Mouse (Mus musculus) neural tube, embryonic 12.5 days (tissue): ENCODE measurements around the gene Zfp708. TPM values are rescaled to one million over a fixed set of nuclear protein-coding genes. Genes with fewer than 3 reads are reported as not detected.

Experiments
- ATAC-seq: fragments of 200-750 bp; cut with Nextera tagmentation; 2 replicates; pipeline ENCODE4 v1.8.0; 2017; ENCODE audit warnings: low read depth, mild to moderate bottlenecking, moderate TSS enrichment, moderate library complexity; ENCODE audit not compliant: low FRiP score
- H3K27ac ChIP-seq: fragments of 300-500 bp; sonication (generic); 2 replicates; pipeline ENCODE4 v1.5.1; 2016
- H3K27me3 ChIP-seq: fragments of 300-500 bp; sonication (generic); replicated peaks from 2 replicates; pipeline ENCODE4 v1.6.1; 2016; ENCODE audit warnings: mild to moderate bottlenecking
- H3K36me3 ChIP-seq: fragments of 300-500 bp; sonication (generic); 2 replicates; pipeline ENCODE4 v1.6.1; 2016; ENCODE audit warnings: mild to moderate bottlenecking
- H3K4me1 ChIP-seq: fragments of 300-500 bp; sonication (generic); 2 replicates; pipeline ENCODE4 v1.6.1; 2016
- H3K4me2 ChIP-seq: fragments of 300-500 bp; sonication (generic); replicated peaks from 2 replicates; pipeline ENCODE4 v1.6.1; 2016; ENCODE audit warnings: mild to moderate bottlenecking
- H3K4me3 ChIP-seq: fragments of 300-500 bp; sonication (generic); 2 replicates; pipeline ENCODE4 v1.5.1; 2016
- H3K9ac ChIP-seq: fragments of 300-500 bp; sonication (generic); 2 replicates; pipeline ENCODE4 v1.6.1; 2016; ENCODE audit warnings: mild to moderate bottlenecking
- H3K9me3 ChIP-seq: fragments of 300-500 bp; sonication (generic); 2 replicates; pipeline ENCODE4 v1.6.1; 2016; ENCODE audit warnings: mild to moderate bottlenecking
- WGBS: fragments of 180-500 bp; shearing (Covaris S2); methylation state at CpG from one replicate; pipeline ENCODE4 v1.1.7; 2016; 5-methylcytosine and 5-hydroxymethylcytosine counted together
- polyA plus RNA-seq: library from polyadenylated mRNA; unstranded; fragments of >200 nt; fragmentation: Nextera tagmentation; extraction: Ambion mirVana; gene quantifications from 2 replicates; pipeline ENCODE4 v1.2.1, GENCODE M21; 2016

Zfp708 gene
- polyA plus RNA-seq, 1 experiment from 2014 or later = 7.3 TPM

GRCm38 (mm10) chr13:67081946-67082345 is 15.8 kb downstream of the Zfp708 start:
- Histone ChIP-seq H3K4me3 (no peak overlapping the region), H3K4me2 (peak overlapping the region; percentile 77), H3K27ac (no peak overlapping the region), H3K9me3 (no peaks in the 10 kb centered on the region; the same call in 1 of the 2 replicates), H3K9ac (no peak overlapping the region), H3K36me3 (peaks cover 11% of the 10 kb centered on the region; the same call in 1 of the 2 replicates), H3K4me1 (peaks cover 3% of the 10 kb centered on the region; the same call in 1 of the 2 replicates), H3K27me3 (no peaks in the 10 kb centered on the region)
- no peak for ATAC-seq
- WGBS = 77% methylated on average over 1 of the region's 1 CpGs

GRCm38 (mm10) chr13:67081142-67081713 is 16.5 kb downstream of the Zfp708 start:
- H3K27ac ChIP-seq = peak overlapping the region; percentile 32; the same call in 1 of the 2 replicates
- H3K9me3 ChIP-seq = peaks cover 2% of the 10 kb centered on the region; the same call in 1 of the 2 replicates
- under 1% methylated on average over 24 of the region's 24 CpGs for WGBS
- H3K4me2 ChIP-seq = peak overlapping the region; percentile 77
- H3K9ac ChIP-seq = peak overlapping the region; percentile 64
- H3K4me1 ChIP-seq = peaks cover 3% of the 10 kb centered on the region; the same call in 1 of the 2 replicates
- peak; percentile 98 for ATAC-seq
- H3K4me3 ChIP-seq = peak overlapping the region; percentile 68
- no peaks in the 10 kb centered on the region for H3K27me3 ChIP-seq
- peaks cover 12% of the 10 kb centered on the region; the same call in 1 of the 2 replicates for H3K36me3 ChIP-seq

DNA sequence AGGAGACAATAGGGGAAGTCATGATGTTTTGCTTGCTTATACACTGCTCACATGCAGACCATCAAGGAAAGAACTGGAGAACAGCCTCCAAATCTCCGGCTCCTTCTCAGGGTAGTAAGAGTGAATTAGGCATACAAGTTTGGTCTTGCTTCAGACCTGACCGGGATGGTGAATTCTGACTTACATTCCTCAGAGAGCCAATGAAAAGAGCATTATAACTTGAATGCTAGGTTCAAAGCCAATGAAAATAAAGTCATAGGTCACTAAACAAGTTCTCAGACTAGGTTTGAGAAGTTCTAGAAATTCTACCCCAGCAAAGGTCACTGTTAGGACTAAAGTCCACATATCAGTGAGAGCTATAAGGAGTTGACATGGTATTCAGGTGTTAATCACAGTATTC is 20.5 kb downstream of the Zfp708 start:
- no peaks in the 10 kb centered on the region for H3K27me3 ChIP-seq
- no peak overlapping the region for H3K9ac ChIP-seq
- peaks cover 3% of the 10 kb centered on the region; the same call in 1 of the 2 replicates for H3K4me1 ChIP-seq
- H3K9me3 ChIP-seq = peaks cover 23% of the 10 kb centered on the region
- no peak overlapping the region for H3K4me3 ChIP-seq
- H3K4me2 ChIP-seq = no peak overlapping the region
- 97% methylated on average over 2 of the region's 2 CpGs for WGBS
- H3K36me3 ChIP-seq = peaks cover 35% of the 10 kb centered on the region
- H3K27ac ChIP-seq = no peak overlapping the region
- ATAC-seq = no peak

DNA sequence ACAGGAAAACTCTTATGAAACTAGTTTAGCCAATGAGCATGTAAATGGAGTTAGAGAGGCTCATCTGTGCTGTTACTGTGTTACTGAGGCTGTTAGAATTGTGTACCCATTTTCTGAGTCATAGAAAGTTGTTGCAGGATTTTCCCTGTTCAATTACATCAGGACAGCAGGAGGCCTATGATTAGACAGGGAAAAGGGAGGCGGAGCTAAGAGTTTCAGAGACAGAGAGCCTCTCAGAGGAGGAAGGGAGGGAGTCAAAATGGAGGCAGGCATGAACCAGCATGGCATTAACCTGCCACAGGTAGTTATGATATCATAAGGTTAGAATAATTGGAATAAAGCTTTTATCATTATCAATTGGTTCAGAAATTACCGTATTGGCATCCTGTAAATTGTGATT is 25.0 kb downstream of the Zfp708 start:
- H3K27ac ChIP-seq = no peak overlapping the region
- ATAC-seq = no peak
- WGBS = 93% methylated on average over 2 of the region's 2 CpGs
- H3K9me3 ChIP-seq = peaks cover 47% of the 10 kb centered on the region
- no peaks in the 10 kb centered on the region for H3K4me1 ChIP-seq
- no peaks in the 10 kb centered on the region for H3K27me3 ChIP-seq
- H3K36me3 ChIP-seq = peaks cover 51% of the 10 kb centered on the region
- no peak overlapping the region for H3K4me3 ChIP-seq
- H3K4me2 ChIP-seq = no peak overlapping the region
- H3K9ac ChIP-seq = no peak overlapping the region

GRCm38 (mm10) chr13:67065386-67065785 is 32.4 kb downstream of the Zfp708 start:
- no peaks in the 10 kb centered on the region for H3K27me3 ChIP-seq
- no peak overlapping the region for H3K4me2 ChIP-seq
- ATAC-seq = no peak
- H3K9ac ChIP-seq = no peak overlapping the region
- no peak overlapping the region for H3K27ac ChIP-seq
- H3K36me3 ChIP-seq = peaks cover 19% of the 10 kb centered on the region
- WGBS = 88% methylated on average over 8 of the region's 8 CpGs
- H3K9me3 ChIP-seq = peaks cover 17% of the 10 kb centered on the region
- H3K4me3 ChIP-seq = no peak overlapping the region
- H3K4me1 ChIP-seq = peaks cover under 1% of the 10 kb centered on the region; the same call in 1 of the 2 replicates

DNA sequence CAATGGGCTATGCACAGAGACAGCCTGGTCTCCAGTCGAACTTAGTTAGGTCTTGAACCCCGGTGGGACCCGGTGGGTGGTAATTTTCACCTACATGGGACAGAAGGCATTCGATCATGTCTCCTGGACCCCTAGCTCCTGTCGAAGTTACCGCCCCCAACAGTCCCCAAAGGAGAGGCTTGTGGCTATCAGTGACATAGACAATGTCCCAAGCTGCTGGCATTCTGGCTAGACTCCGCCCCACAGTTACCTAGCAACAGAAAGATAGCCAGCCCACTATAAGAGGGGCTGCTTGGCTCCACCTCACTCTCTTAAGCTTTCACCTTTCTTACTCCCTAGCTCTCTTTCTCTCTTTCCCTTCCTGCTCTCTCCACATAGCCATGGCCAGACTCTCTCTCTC is 35.3 kb downstream of the Zfp708 start:
- no peaks in the 10 kb centered on the region for H3K27me3 ChIP-seq
- no peak overlapping the region for H3K4me2 ChIP-seq
- H3K4me1 ChIP-seq = peaks cover 6% of the 10 kb centered on the region
- H3K9me3 ChIP-seq = peaks cover 3% of the 10 kb centered on the region; the same call in 1 of the 2 replicates
- H3K36me3 ChIP-seq = peaks cover 2% of the 10 kb centered on the region; the same call in 1 of the 2 replicates
- no peak overlapping the region for H3K4me3 ChIP-seq
- ATAC-seq = no peak
- WGBS = 67% methylated on average over 7 of the region's 7 CpGs
- no peak overlapping the region for H3K9ac ChIP-seq
- no peak overlapping the region for H3K27ac ChIP-seq

DNA sequence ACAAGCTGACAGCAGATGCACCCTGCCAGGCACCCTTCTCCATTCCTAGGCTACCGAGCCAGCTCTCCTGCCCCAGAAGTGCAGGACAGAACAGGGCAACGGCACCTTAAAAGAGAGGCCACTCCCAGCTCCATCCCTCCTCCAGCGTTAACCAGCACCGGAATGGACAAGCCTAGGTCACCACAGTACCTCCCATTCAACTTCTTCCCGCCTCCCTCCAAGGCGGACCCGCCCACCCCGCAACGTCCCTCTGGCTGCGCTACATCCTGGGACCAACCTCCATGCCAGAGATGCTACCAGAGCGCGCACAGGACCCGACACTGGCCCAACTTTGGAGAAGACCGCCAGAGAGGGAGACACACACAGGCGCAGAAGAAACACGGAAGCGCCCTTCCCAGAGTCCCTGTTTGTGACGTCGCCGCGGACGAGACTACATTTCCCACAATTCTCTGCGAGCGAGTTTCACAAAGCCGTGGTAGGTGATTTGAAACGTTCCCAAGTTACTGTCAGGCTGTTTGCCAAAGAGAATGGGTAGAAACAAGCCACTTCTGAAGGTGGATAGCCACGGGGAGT is 36.9 kb downstream of the Zfp708 start, which contains the start of gene Zfp712:
TSS of gene Zfp712 (minus strand) at position 385 of the 573 bp plus-strand sequence.
- H3K9ac ChIP-seq = peak within 1 kb of the TSS; percentile 77
- no peaks in the 10 kb centered on the region for H3K27me3 ChIP-seq
- WGBS = under 1% methylated on average over 27 of the region's 27 CpGs
- peak within 1 kb of the TSS; percentile 72 for H3K4me3 ChIP-seq
- peaks cover 6% of the 10 kb centered on the region for H3K4me1 ChIP-seq
- ATAC-seq = peak; percentile 94
- no peaks in the 10 kb centered on the region for H3K36me3 ChIP-seq
- no peak within 1 kb of the TSS for H3K27ac ChIP-seq
- 0 out of 2 replicates have a peak, but pooled peaks cover 3% of the 10 kb centered on the region for H3K9me3 ChIP-seq
- peak within 1 kb of the TSS; percentile 83 for H3K4me2 ChIP-seq

DNA sequence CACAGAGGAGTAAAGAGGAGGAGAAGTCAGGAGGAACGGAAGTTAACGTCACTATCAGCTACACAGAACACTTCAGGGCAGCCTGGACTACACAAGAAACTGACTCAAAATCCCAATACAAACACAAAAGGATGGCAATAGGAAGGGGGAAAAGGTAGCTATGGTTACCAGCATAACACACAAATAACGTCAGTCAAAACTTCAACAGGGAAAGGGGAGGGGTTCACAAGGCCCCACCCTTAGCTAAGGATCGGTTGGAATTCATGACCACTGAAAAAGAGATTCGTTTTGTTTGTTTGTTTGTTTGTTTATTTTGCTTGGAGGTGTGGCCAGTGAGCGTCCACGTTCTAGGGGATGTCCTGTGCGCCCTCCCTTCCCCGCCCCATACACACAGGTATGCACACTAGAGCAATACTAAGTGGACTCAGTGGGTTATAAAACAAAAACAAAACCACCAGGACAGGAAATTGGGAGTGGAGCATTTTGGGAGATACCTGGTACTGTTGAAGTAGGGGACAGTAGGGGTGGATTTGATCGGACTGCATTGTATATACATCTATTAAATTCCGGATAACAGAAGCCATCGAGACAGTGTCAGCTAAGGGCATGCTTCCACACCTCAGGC is 37.5 kb downstream of the Zfp708 start:
- Histone ChIP-seq H3K9me3 (0 out of 2 replicates have a peak, but pooled peaks cover 6% of the 10 kb centered on the region), H3K27ac (no peak overlapping the region)
- WGBS = 5% methylated on average over 12 of the region's 12 CpGs

More for the DNA sequence above, 37.5 kb downstream of the Zfp708 start:
- Histone ChIP-seq H3K27me3 (no peaks in the 10 kb centered on the region), H3K4me1 (peaks cover 6% of the 10 kb centered on the region), H3K36me3 (no peaks in the 10 kb centered on the region), H3K4me2 (peak overlapping the region; percentile 83), H3K4me3 (peak overlapping the region; percentile 72), H3K9ac (peak overlapping the region; percentile 77)
- ATAC-seq = peak; percentile 68

Other genes starting within 250 kb of the Zfp708 start
- 1.5 and 1.6 TPM in 2 replicates for gene Gm10767, start 193.1 kb downstream of the Zfp708 start, polyA plus RNA-seq
- 4.6 and 5.5 TPM in 2 replicates for gene Zfp712, start 36.8 kb downstream of the Zfp708 start, polyA plus RNA-seq
- gene Gm28557, start 10.6 kb upstream of the Zfp708 start, polyA plus RNA-seq = 1.3 and 1.6 TPM in 2 replicates
- 0.16 and 0.19 TPM in 2 replicates for gene Rslcan18, start 18.3 kb upstream of the Zfp708 start, polyA plus RNA-seq
- gene Zfp759, start 23.7 kb upstream of the Zfp708 start, polyA plus RNA-seq = 1.8 and 3.8 TPM in 2 replicates
- gene Rsl1, start 75.2 kb upstream of the Zfp708 start, polyA plus RNA-seq = 5.4 and 5.5 TPM in 2 replicates
- 1.4 and 2.1 TPM in 2 replicates for gene Zfp455, start 96.5 kb upstream of the Zfp708 start, polyA plus RNA-seq
- gene Zfp458, start 180.5 kb upstream of the Zfp708 start, polyA plus RNA-seq = 3.4 and 3.8 TPM in 2 replicates
- gene Zfp457, start 208.5 kb upstream of the Zfp708 start, polyA plus RNA-seq = 0.68 and 0.91 TPM in 2 replicates
- 1.7 and 2.0 TPM in 2 replicates for gene Zfp595, start 234.6 kb upstream of the Zfp708 start, polyA plus RNA-seq